Mouse (Mus musculus) forebrain, embryonic 11.5 days (tissue): ENCODE measurements around the gene Esam. TPM values are rescaled to one million over a fixed set of nuclear protein-coding genes. Genes with fewer than 3 reads are reported as not detected.

Source experiments
- ATAC-seq: fragments of 200-750 bp; cut with Nextera tagmentation; replicated peaks from 2 replicates; pipeline ENCODE4 v1.8.0; 2017; ENCODE audit warnings: moderate TSS enrichment; ENCODE audit not compliant: low FRiP score
- DNase-seq: peaks from one replicate; pipeline ENCODE4 v3.0.0-alpha.2; 2017; ENCODE audit warnings: low spot score
- H3K27ac ChIP-seq: fragments of 300-500 bp; sonication (generic); 2 replicates; pipeline ENCODE4 v1.5.1; 2014; ENCODE audit warnings: low read depth, low read length
- H3K27me3 ChIP-seq: fragments of 300-500 bp; sonication (generic); 2 replicates; pipeline ENCODE4 v1.6.1; 2014; ENCODE audit warnings: mild to moderate bottlenecking, low read length, mixed read lengths; ENCODE audit not compliant: control insufficient read depth, insufficient read depth
- H3K36me3 ChIP-seq: fragments of 300-500 bp; sonication (generic); 2 replicates; pipeline ENCODE4 v1.6.1; 2014; ENCODE audit warnings: mild to moderate bottlenecking, low read length, moderate library complexity, mixed read lengths; ENCODE audit not compliant: control insufficient read depth, insufficient read depth
- H3K4me1 ChIP-seq: fragments of 300-500 bp; sonication (generic); replicated peaks from 2 replicates; pipeline ENCODE4 v1.6.1; 2014; ENCODE audit warnings: low read length, mixed read lengths; ENCODE audit not compliant: control insufficient read depth, insufficient read depth
- H3K4me2 ChIP-seq: fragments of 300-500 bp; sonication (generic); 2 replicates; pipeline ENCODE4 v1.6.1; 2014; ENCODE audit warnings: low read depth, mild to moderate bottlenecking, low read length, moderate library complexity, mixed read lengths; ENCODE audit not compliant: severe bottlenecking
- H3K4me3 ChIP-seq: fragments of 300-500 bp; sonication (generic); 2 replicates; pipeline ENCODE4 v1.5.1; 2014; ENCODE audit warnings: low read depth, low read length
- H3K9ac ChIP-seq: fragments of 300-500 bp; sonication (generic); 2 replicates; pipeline ENCODE4 v1.6.1; 2014; ENCODE audit warnings: low read length
- H3K9me3 ChIP-seq: fragments of 300-500 bp; sonication (generic); 2 replicates; pipeline ENCODE4 v1.6.1; 2016; ENCODE audit warnings: low read length, mixed read lengths; ENCODE audit not compliant: control insufficient read depth
- WGBS: fragments of 180-500 bp; shearing (Covaris S2); extraction: QIAGEN DNeasy Blood & Tissue Kit; methylation state at CpG from one replicate; pipeline ENCODE4 v1.1.7; 2014; 5-methylcytosine and 5-hydroxymethylcytosine counted together
- polyA plus RNA-seq: library from polyadenylated mRNA; unstranded; fragments of >200 nt; fragmentation: Nextera tagmentation; extraction: Ambion mirVana; gene quantifications from 2 replicates; pipeline ENCODE4 v1.2.1, GENCODE M21; 2014

The Esam gene
- polyA plus RNA-seq, 1 experiment from 2014 or later = 29.8 TPM

DNA sequence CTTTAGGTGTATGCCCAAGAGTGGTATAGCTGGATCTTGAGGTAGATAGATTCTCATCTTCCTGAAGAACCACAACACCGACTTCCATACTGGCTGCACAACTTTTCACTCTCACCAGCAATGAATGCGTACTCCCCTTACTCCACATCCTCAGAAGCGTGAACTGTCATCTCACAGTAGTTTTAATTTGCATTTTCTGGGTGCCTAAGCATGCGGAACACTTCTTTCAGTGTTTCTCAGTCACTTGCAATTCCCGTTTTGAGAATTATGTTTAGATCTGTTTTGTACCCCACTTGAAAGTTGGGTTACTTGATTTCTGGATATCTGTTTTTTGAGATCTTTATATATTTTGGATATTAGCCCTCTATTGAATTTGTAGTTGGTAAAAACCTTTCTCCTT, 55.7 kb downstream of the Esam start:
- 85% methylated on average over 5 of the region's 5 CpGs for WGBS
- H3K4me1 ChIP-seq = no peaks in the 10 kb centered on the region
- H3K9me3 ChIP-seq = no peaks in the 10 kb centered on the region
- no peak overlapping the region for H3K9ac ChIP-seq
- no peak for ATAC-seq
- no peaks in the 10 kb centered on the region for H3K36me3 ChIP-seq
- H3K27ac ChIP-seq = no peak overlapping the region
- no peak for DNase-seq
- no peak overlapping the region for H3K4me2 ChIP-seq
- no peak overlapping the region for H3K4me3 ChIP-seq
- H3K27me3 ChIP-seq = no peaks in the 10 kb centered on the region

DNA sequence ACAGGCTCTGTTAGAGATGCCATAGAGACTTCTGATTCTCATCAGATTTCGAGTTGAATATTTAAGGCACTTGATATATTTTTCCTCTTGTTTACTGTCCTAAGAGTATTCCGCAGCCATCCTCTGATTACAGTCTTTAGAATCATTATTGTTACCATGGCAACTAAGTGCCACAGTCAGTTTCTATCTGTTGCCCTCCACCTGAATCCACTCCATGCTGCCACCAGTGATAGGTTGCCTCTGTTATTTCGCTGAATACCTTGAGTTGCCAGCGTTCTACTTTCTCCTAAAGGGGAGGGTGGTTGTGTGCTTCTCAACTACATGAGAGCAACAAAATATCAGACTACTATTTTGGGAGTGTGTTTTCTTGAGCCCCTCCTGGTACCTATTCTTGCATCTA, 58.8 kb downstream of the Esam start:
- WGBS = 87% methylated on average over 4 of the region's 4 CpGs
- no peak overlapping the region for H3K4me2 ChIP-seq
- DNase-seq = no peak
- no peak overlapping the region for H3K27ac ChIP-seq
- H3K4me1 ChIP-seq = no peaks in the 10 kb centered on the region
- no peak for ATAC-seq
- no peaks in the 10 kb centered on the region; the same call in 1 of the 2 replicates for H3K9me3 ChIP-seq
- H3K9ac ChIP-seq = no peak overlapping the region
- H3K36me3 ChIP-seq = no peaks in the 10 kb centered on the region
- no peak overlapping the region for H3K4me3 ChIP-seq
- no peaks in the 10 kb centered on the region for H3K27me3 ChIP-seq

Other genes starting within 250 kb of the Esam start
- gene Ccdc15, start 179.6 kb upstream of the Esam start, polyA plus RNA-seq = 9.0 and 10.0 TPM in 2 replicates
- 0.07 and 0.09 TPM in 2 replicates for gene Hepacam, start 160.7 kb upstream of the Esam start, polyA plus RNA-seq
- gene Robo4, start 126.2 kb upstream of the Esam start, polyA plus RNA-seq = 6.6 and 7.0 TPM in 2 replicates
- gene Robo3, start 94.8 kb upstream of the Esam start, polyA plus RNA-seq = 19.5 and 19.6 TPM in 2 replicates
- gene Msantd2, start 38.8 kb upstream of the Esam start, polyA plus RNA-seq = 45.2 and 45.3 TPM in 2 replicates
- gene Vsig2, start 11.2 kb downstream of the Esam start, polyA plus RNA-seq = 0.36 and 0.75 TPM in 2 replicates
- 2.7 and 3.4 TPM in 2 replicates for gene Nrgn, start 24.8 kb downstream of the Esam start, polyA plus RNA-seq
- 8.0 and 8.5 TPM in 2 replicates for gene Siae, start 27.6 kb downstream of the Esam start, polyA plus RNA-seq
- gene Spa17, start 85.6 kb downstream of the Esam start, polyA plus RNA-seq = 16.7 and 20.6 TPM in 2 replicates
- gene Tbrg1, start 129.2 kb downstream of the Esam start, polyA plus RNA-seq = 128 TPM in 2 replicates
- 0.32 TPM in 1 of 2 replicates, not detected in the other for gene Panx3, start 141.2 kb downstream of the Esam start, polyA plus RNA-seq
- not detected in 2 replicates for gene Olfr160, start 188.2 kb downstream of the Esam start, polyA plus RNA-seq
- not detected in 2 replicates for gene Olfr874, start 217.0 kb downstream of the Esam start, polyA plus RNA-seq
- gene Olfr875, start 243.8 kb downstream of the Esam start, polyA plus RNA-seq = not detected in 2 replicates